Mouse (Mus musculus) CD4-positive, CD25-positive, alpha-beta regulatory T cell, adult 4 months (primary cell): ENCODE data around the gene Ccn2. TPM values are rescaled to one million over a fixed set of nuclear protein-coding genes. Genes with fewer than 3 reads are reported as not detected.

Source experiments
- ATAC-seq: one replicate; pipeline ENCODE4 v1.8.0; 2017
- polyA plus RNA-seq, 2 experiments: library from polyadenylated mRNA; unstranded; fragments of 100-300 nt; shearing (Covaris generic); gene quantifications; one replicate each; pipeline ENCODE4 v1.2.1; 2017

Gene Ccn2
- polyA plus RNA-seq, 2 experiments from 2014 or later = not detected

DNA sequence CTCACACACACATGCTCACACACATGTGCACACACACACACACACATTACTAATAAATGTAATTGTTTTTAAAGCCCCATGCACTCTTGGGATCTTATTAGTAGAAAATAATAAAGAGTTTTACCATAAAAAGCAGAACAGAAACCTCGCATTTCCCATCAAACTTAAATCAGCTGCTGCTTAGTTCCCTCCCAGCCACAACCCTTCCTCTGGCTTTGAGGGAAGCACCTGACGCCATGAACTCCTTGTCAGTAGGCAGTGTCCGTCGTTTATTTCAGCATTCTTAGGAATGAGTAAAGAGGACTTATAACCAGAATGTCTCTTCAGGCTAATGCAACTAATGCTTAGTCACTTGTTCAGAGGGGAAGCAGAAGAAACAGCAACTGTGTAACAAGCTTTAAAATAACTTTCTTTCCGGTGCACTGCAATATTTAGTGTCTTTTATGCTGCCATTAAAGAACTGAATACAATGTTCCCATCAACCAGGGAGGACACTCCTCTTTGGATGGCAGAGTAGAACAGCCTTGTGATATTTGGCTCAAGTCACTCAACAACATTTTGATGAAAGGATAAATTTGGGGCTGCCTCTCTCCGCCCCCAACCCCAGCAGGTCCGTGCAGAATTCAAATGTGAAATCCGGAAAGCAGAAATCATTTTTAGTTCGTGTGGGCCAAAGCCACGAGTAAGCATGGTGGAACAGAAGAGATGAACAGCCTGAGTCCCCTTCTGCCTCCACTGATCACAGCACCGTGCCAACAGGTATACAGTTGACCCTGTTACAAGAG lies 47.7 kb downstream of the Ccn2 start:
- no peak for ATAC-seq

GRCm38 (mm10) chr10:24645169-24645568 lies 49.9 kb downstream of the Ccn2 start:
- ATAC-seq = no peak

Other genes starting within 250 kb of the Ccn2 start
- 10 to 100 TPM in 1 of 2 experiments, 1 to 10 TPM in 1; 9.4 to 11.0 TPM for gene Enpp1, start 116.7 kb downstream of the Ccn2 start, polyA plus RNA-seq
- under 1 TPM; 0.18 to 0.23 TPM for gene Enpp3, start 247.4 kb downstream of the Ccn2 start, polyA plus RNA-seq